Mouse (Mus musculus) Patski (cell line): Measurements from ENCODE around the gene Gm19684. TPM values are rescaled to one million over a fixed set of nuclear protein-coding genes. Genes with fewer than 3 reads are reported as not detected.
A peak's percentile ranks its signal among the peaks of the same experiment; 100 is the strongest.
"Not testable (repeated sequence)": the region's sequence is repeated elsewhere in the genome, so short reads cannot be mapped to it uniquely, and the experiment has no call there.

Experiments used
- ATAC-seq: fragments of 100-300 bp; one replicate; pipeline ENCODE4 v1.8.0; 2021
- CTCF ChIA-PET: fragments of 350-600 bp; sonication (Branson Sonifier 250); formaldehyde crosslinking; loops from one replicate; lab custom pipeline; 2022; ENCODE audit warnings: inconsistent platforms; lab: Charles Lee
- POLR2A ChIA-PET: fragments of 350-600 bp; sonication (Branson Sonifier 250); formaldehyde crosslinking; loops from one replicate; lab custom pipeline; 2022; ENCODE audit warnings: antibody characterized with exemption, inconsistent platforms; lab: Charles Lee
- DNase-seq: peaks from one replicate; pipeline ENCODE4 v3.0.0-alpha.2; 2011; ENCODE audit warnings: low read depth, low spot score
- H3K27me3 ChIP-seq: fragments of 371-371 bp; one replicate; pipeline ENCODE4 v1.5.1; 2021
- CTCF ChIP-seq: fragments of 100-300 bp; IDR thresholded peaks from one replicate; pipeline ENCODE4 v1.5.1; 2021
- in situ Hi-C: fragments of 300-500 bp; cut with MboI; formaldehyde crosslinking; loops from 3 replicates; pipeline ENCODE4 v1.11.1; 2018; ENCODE audit warnings: low pct_unique_long_range_greater_than_20kb, mixed read lengths
- polyA plus RNA-seq: library from polyadenylated mRNA; unstranded; gene quantifications from one replicate; pipeline ENCODE4 v1.2.3, GENCODE M21; 2021

The Gm19684 gene
- polyA plus RNA-seq, 1 experiment from 2014 or later, result 0.06 TPM

- CTCF ChIA-PET, H3K27me3 ChIP-seq, DNase-seq, POLR2A ChIA-PET: not testable (repeated sequence)
- ATAC-seq, result peak; percentile 15
- in situ Hi-C loops, result loop anchor here (10.0 kb wide), 2 partner anchors 77 to 177 kb away; partner anchors contain the start of gene H2-T23
Observed at GRCm38 (mm10) chr17:36111510-36111868, 10.0 kb upstream of the Gm19684 start.

- peak; percentile 71 for TF ChIP-seq CTCF
- peak; percentile 60 for ATAC-seq
- POLR2A ChIA-PET, H3K27me3 ChIP-seq, DNase-seq: not testable (repeated sequence)
- CTCF ChIA-PET, result interaction anchor here (1.5 kb wide), 1 partner anchor 78 kb away, joined by 4 read pairs; no protein-coding TSS in a partner anchor
- in situ Hi-C loops, result loop anchor here (10.0 kb wide), 2 partner anchors 79 to 179 kb away; partner anchors contain the start of gene H2-T23
Observed at GRCm38 (mm10) chr17:36113979-36114593, 7.4 kb upstream of the Gm19684 start.

- DNase-seq, H3K27me3 ChIP-seq, CTCF ChIA-PET, POLR2A ChIA-PET, ATAC-seq: not testable (repeated sequence)
- in situ Hi-C loops, result loop anchor here (5.0 to 10.0 kb wide), 3 partner anchors 82 to 182 kb away; partner anchors contain the start of gene H2-T23
Observed at GRCm38 (mm10) chr17:36116545-36116944, 4.9 kb upstream of the Gm19684 start.

GRCm38 (mm10) chr17:36120839-36121238 is 639 bp upstream of the Gm19684 start:
- H3K27me3 ChIP-seq, ATAC-seq, in situ Hi-C loops, DNase-seq: not testable (repeated sequence)
- POLR2A ChIA-PET, result interaction anchor here (0.7 kb wide), 1 partner anchor 56 kb away, joined by 3 read pairs; no protein-coding TSS in a partner anchor
- CTCF ChIA-PET, result interaction anchor here (0.7 kb wide), 1 partner anchor 123 kb away, joined by 3 read pairs; no protein-coding TSS in a partner anchor

- DNase-seq, CTCF ChIA-PET, ATAC-seq, H3K27me3 ChIP-seq, POLR2A ChIA-PET, in situ Hi-C loops: not testable (repeated sequence)
Observed at GRCm38 (mm10) chr17:36124111-36124510, 2.6 kb downstream of the Gm19684 start.

- POLR2A ChIA-PET, result not testable (repeated sequence)
Observed at GRCm38 (mm10) chr17:36128525-36128924, 7.0 kb downstream of the Gm19684 start.

GRCm38 (mm10) chr17:36128968-36129817 is 7.7 kb downstream of the Gm19684 start, which contains the start of gene Gm7030:
Gene Gm7030, minus strand, starts transcription at chr17:36129425.
- POLR2A ChIA-PET, in situ Hi-C loops, CTCF ChIA-PET, H3K27me3 ChIP-seq, ATAC-seq, DNase-seq: not testable (repeated sequence)

More at GRCm38 (mm10) chr17:36128525-36128924, 7.0 kb downstream of the Gm19684 start:
- H3K27me3 ChIP-seq, in situ Hi-C loops, CTCF ChIA-PET, ATAC-seq, DNase-seq: not testable (repeated sequence)

GRCm38 (mm10) chr17:36131516-36132265 is 10.2 kb downstream of the Gm19684 start:
- ChIA-PET CTCF (interaction anchor here (1.0 to 1.7 kb wide), 2 partner anchors 71 to 97 kb away, joined by 6 to 10 read pairs; no protein-coding TSS in a partner anchor), POLR2A (no interaction called here)
- in situ Hi-C loops, result loop anchor here (10.0 kb wide), 2 partner anchors 53 to 67 kb away; no protein-coding TSS in a partner anchor
- DNase-seq (no peak), ATAC-seq (no peak)
- no peaks in the 10 kb centered on the region for H3K27me3 ChIP-seq
- TF ChIP-seq CTCF, result no peak

GRCm38 (mm10) chr17:36135421-36136231 is 14.1 kb downstream of the Gm19684 start:
- POLR2A ChIA-PET, H3K27me3 ChIP-seq, DNase-seq, ATAC-seq: not testable (repeated sequence)
- in situ Hi-C loops, result loop anchor here (10.0 kb wide), 2 partner anchors 49 to 71 kb away; no protein-coding TSS in a partner anchor
- CTCF ChIA-PET, result interaction anchor here (1.1 kb wide), 1 partner anchor 75 kb away, joined by 5 read pairs; no protein-coding TSS in a partner anchor

- ATAC-seq, CTCF ChIA-PET, POLR2A ChIA-PET, DNase-seq, H3K27me3 ChIP-seq: not testable (repeated sequence)
- in situ Hi-C loops, result loop anchor here (10.0 kb wide), 2 partner anchors 48 to 72 kb away; no protein-coding TSS in a partner anchor
Observed at GRCm38 (mm10) chr17:36136299-36136848, 14.9 kb downstream of the Gm19684 start.
